Mouse (Mus musculus) embryo, embryonic 10 days (tissue): Measurements from ENCODE around the gene Capn15.

Experiments
- DNase-seq: peaks from one replicate; pipeline ENCODE4 v3.0.0-alpha.2; 2015; ENCODE audit warnings: low spot score

Capn15 gene

GRCm38 (mm10) chr17:25919144-25919785, 66.3 kb downstream of the Capn15 start, which contains the start of gene Rab40c:
Gene Rab40c (minus strand): TSS chr17:25919727.
- DNase-seq: peak; percentile 35

DNA sequence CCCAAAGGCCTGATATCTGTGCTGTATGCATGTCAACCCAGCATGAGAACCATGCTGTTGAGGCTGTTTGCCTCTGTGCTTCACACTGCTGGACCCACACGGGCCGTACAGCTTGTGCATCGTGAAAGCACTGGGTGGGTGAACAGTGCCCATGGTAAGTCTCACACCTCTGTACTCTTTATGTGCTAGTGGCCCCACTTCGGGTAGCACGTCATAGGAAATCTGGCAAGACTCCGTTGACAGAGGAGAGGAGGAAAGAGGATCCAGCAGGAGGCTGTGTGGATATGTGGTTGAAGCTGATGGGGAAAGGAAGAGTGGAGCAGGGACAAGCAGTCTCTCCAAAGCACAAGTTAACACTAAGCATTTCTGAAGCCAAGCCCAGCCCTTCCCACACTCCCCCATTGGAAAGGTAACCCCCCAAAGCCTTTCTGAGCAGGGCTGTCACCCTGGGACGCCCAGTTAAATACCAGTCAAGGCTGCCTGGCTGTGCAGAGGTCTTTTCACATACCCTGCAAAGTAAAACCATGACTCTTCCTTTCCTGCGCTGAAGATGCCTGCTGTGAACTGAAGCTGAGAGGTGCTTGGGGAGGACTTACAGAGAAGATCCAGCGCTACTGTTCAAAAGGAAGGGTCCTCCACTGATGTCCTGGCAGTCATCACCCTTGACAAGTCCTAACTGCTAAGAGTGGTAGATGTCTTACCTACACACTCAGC, 67.4 kb downstream of the Capn15 start:
- DNase-seq: no peak

DNA sequence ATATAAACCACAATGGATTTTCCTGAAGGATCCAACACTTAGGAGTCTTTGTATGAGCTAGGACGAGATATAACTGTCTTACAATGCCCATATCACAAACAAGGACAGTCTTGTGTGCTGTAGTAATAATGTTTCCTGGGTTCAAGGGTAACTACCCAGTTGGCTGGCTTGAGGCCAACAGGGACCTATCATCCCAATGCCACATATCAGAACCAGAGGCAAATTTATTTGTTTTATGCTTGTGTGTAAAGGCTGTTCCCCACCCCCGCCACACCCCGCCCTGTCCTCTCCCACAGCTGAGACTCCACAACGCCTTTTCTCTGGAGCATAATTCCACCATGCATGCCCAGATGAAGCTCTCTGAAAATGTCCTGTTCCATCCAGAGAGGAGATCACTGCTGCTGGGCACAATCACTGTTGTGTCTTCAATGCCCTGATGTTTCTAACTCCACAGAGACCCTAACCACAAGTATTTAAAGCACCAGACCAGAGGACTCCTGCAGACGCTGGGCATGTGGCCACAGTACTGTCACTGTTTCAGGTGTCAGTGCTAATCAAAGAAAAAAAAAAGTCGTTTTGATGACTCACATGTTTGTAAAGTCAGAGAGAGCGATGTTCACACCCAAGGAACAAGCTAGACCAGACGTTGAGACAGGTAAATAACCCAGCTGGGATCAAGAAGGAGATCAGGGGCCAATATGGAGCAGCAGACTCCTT, 68.5 kb downstream of the Capn15 start:
- no peak for DNase-seq

- no peak for DNase-seq
These were observed 71.3 kb downstream of the Capn15 start for GRCm38 (mm10) chr17:25914295-25914694.

GRCm38 (mm10) chr17:25913877-25914275, 71.7 kb downstream of the Capn15 start:
- no peak for DNase-seq

- DNase-seq: no peak
These were observed 72.3 kb downstream of the Capn15 start for GRCm38 (mm10) chr17:25913186-25913876.

DNA sequence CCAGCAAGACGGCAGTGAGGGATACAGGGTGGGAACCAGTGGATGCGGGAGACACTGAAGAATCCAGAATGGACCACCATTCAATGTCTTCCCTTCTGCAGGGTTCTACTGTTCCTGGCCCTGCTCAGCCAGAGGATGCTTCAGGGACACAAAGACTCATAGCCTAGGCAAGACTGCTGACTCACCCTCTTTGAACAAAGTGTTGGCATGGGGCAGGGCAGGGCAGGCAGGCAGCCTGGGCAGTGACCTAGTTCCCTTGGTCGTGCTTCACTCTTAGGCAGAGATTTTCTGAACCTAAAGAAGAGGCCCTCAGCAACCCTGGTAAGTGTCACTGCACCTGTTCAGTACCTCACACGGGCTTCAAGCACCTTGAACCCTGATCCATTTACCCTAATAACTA, 73.8 kb downstream of the Capn15 start:
- DNase-seq: no peak
